In genomic region chr10:127872484-127872883, GRCm38 (mm10) we compare ENCODE assay signal across 9 mouse cellular contexts. TPM values are rescaled to one million over a fixed set of nuclear protein-coding genes. Genes with fewer than 3 reads are reported as not detected.
DNase-seq lines count a peak whose midpoint lies in the region; ATAC-seq and TF ChIP-seq lines count a peak whose summit lies in the region.
"Had no signal": no experiment of that assay in that cellular context is flagged by ENCODE, and none has a peak within 500 bp of the region (broad histone marks: within the 10 kb centered on the region; RNA-seq: fewer than 3 reads in every experiment).

No protein-coding gene starts in this region.

- peaks cover 4% of the 10 kb centered on the region; the same call in 1 of the 2 replicates for H3K9me3 ChIP-seq in E14TG2a.4 (ENCODE audit: low read length)
- H3K9me3 ChIP-seq: liver, embryonic 13.5 days had no signal

- peak; percentile 32 for TF ChIP-seq CTCF in E14TG2a.4 (conservative IDR thresholded peaks at IDR 0.05; ENCODE audit: low read length)

- H3K36me3 ChIP-seq in E14TG2a.4 (ENCODE audit: insufficient read depth, low read length) = no peaks in the 10 kb centered on the region
- H3K36me3 ChIP-seq: liver, embryonic 13.5 days; neural tube, embryonic 12.5 days had no signal

- peaks cover 8% of the 10 kb centered on the region for H3K4me1 ChIP-seq in E14TG2a.4 (replicated peaks; ENCODE audit: low read depth, low read length)
- H3K4me1 ChIP-seq: liver, embryonic 13.5 days; neural tube, embryonic 12.5 days had no signal

- no peak for ATAC-seq in erythroblast, adult 5-6 weeks (replicated peaks; ENCODE audit: low FRiP score, poor library complexity, severe bottlenecking)

- H3K4me3 ChIP-seq in E14TG2a.4 (replicated peaks; ENCODE audit: low read length) = no peak overlapping the region
- H3K4me3 ChIP-seq: liver, embryonic 13.5 days; neural tube, embryonic 12.5 days had no signal

- intact Hi-C loops in heart, postnatal 25 days (cut with DNase I) = no loop called here

- no peaks in the 10 kb centered on the region for H3K27me3 ChIP-seq in E14TG2a.4 (ENCODE audit: insufficient read depth, low read length)
- H3K27me3 ChIP-seq: liver, embryonic 13.5 days; neural tube, embryonic 12.5 days had no signal

- peak; percentile 22 for DNase-seq in layer of hippocampus, adult 11-12 months (ENCODE audit: low spot score)
- DNase-seq in layer of hippocampus, postnatal 10 days (ENCODE audit: low spot score in 2 of 2) = no peak
- DNase-seq in A20 (ENCODE audit: low read depth, low spot score) = peak; percentile 36
- peak; percentile 35 for DNase-seq in induced T-regulatory cell, adult 2 months (ENCODE audit: low read depth)
- no peak for DNase-seq in heart, postnatal 25 days (ENCODE audit: low spot score)
- DNase-seq: liver, embryonic 13.5 days had no signal

RNA-seq across cellular contexts. Expression of gene Rdh16f2, which starts 6.2 kb away (rescaled TPM):
- total RNA-seq in layer of hippocampus, postnatal 10 days (2021) = not detected
- total RNA-seq in erythroblast, adult 5-6 weeks (2015; ENCODE audit: low replicate concordance) = not detected in 2 replicates
- total RNA-seq in erythroblast, adult 5-6 weeks (2017; ENCODE audit: low replicate concordance) = not detected in 2 replicates
- total RNA-seq in heart, postnatal 25 days (2021) = not detected

RNA-seq across cellular contexts. Expression of gene Rdh7, which starts 16.1 kb away (rescaled TPM):
- not detected for total RNA-seq in layer of hippocampus, postnatal 10 days (2021)
- not detected in 2 replicates for total RNA-seq in erythroblast, adult 5-6 weeks (2015; ENCODE audit: low replicate concordance)
- total RNA-seq in erythroblast, adult 5-6 weeks (2017; ENCODE audit: low replicate concordance) = not detected in 2 replicates
- total RNA-seq in heart, postnatal 25 days (2021) = not detected

RNA-seq across cellular contexts. Expression of gene Rdh19, which starts 22.8 kb away (rescaled TPM):
- total RNA-seq in layer of hippocampus, postnatal 10 days (2021) = not detected
- not detected in 2 replicates for total RNA-seq in erythroblast, adult 5-6 weeks (2015; ENCODE audit: low replicate concordance)
- not detected in 2 replicates for total RNA-seq in erythroblast, adult 5-6 weeks (2017; ENCODE audit: low replicate concordance)
- total RNA-seq in heart, postnatal 25 days (2021) = not detected

RNA-seq across cellular contexts. Expression of gene Sdr9c7, which starts 25.8 kb away (rescaled TPM):
- total RNA-seq in layer of hippocampus, postnatal 10 days (2021) = not detected
- total RNA-seq in erythroblast, adult 5-6 weeks (2015; ENCODE audit: low replicate concordance) = not detected in 2 replicates
- not detected in 2 replicates for total RNA-seq in erythroblast, adult 5-6 weeks (2017; ENCODE audit: low replicate concordance)
- total RNA-seq in heart, postnatal 25 days (2021) = not detected

Comparison
In these comparisons a context has a peak if more than half of its experiments do, and no peak if none do; other contexts are left out.
1. DNase-seq: peak in layer of hippocampus, adult 11-12 months (single experiment), A20 (single experiment) and induced T-regulatory cell, adult 2 months (single experiment); none in layer of hippocampus, postnatal 10 days (0 of 2) and heart, postnatal 25 days (single experiment).